Mouse (Mus musculus): Measurements from ENCODE around the gene Ap2s1.

DNA sequence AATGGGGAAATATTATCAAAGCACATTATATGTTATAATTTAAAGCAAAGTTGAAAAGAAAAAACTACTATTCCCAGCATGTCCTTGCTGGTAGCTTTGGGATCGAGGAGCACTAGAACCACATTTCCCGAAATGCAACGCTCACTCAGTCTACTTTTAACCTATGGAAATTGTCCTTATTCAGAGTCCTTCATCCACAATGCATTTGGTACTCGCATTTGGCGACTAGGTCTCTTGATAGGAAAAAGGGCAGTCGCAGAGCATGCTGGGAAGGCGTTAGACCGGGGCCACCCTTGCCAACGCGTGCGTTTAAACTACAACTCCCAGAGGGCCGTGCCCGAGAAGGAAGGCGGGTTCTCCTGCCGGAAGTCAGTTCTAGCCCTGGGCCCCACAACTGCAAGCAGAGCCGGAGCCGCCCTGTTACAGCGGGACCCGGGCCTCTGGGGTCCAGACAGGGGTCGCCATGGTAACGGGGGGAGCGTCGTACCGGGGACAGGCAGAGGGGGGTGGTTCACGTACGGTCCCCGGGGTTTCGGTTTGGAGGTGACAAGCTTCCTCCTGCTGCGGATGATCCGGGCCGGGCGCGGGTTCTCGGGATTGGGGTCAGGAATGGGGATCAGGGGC lies at the start of gene Ap2s1:
- TF ChIP-seq CTCF (IDR thresholded peaks at IDR 0.05; ENCODE audit: control insufficient read depth, insufficient read depth, low read length) (no peak), POLR2A (IDR thresholded peaks at IDR 0.05; ENCODE audit: borderline replicate concordance, control insufficient read depth, low read depth, low read length) (peak; percentile 66; the same call in 1 of the 2 replicates)

Data from bone marrow, adult 2 months (tissue).